Mouse (Mus musculus) liver, embryonic 14.5 days (tissue): ENCODE data around the gene Mast1. TPM values are rescaled to one million over a fixed set of nuclear protein-coding genes. Genes with fewer than 3 reads are reported as not detected.
A peak's percentile ranks its signal among the peaks of the same experiment; 100 is the strongest.

Experiments used
- ATAC-seq: fragments of 200-750 bp; cut with Nextera tagmentation; 2 replicates; pipeline ENCODE4 v1.8.0; 2017; ENCODE audit warnings: moderate number of reproducible peaks, mild to moderate bottlenecking, moderate library complexity; ENCODE audit not compliant: insufficient read depth
- DNase-seq, 3 experiments: peaks; one replicate each; pipeline ENCODE4 v3.0.0-alpha.2; 2012 to 2013; ENCODE audit warnings: low read depth in 3 of 3, low spot score in 3 of 3
- H3K27ac ChIP-seq: fragments of 300-500 bp; sonication (generic); 2 replicates; pipeline ENCODE4 v1.5.1; 2014; ENCODE audit warnings: moderate library complexity, mild to moderate bottlenecking, control low read depth, inconsistent platforms
- H3K27me3 ChIP-seq: fragments of 300-500 bp; sonication (generic); 2 replicates; pipeline ENCODE4 v1.6.1; 2014; ENCODE audit warnings: mild to moderate bottlenecking, low read length, moderate library complexity; ENCODE audit not compliant: control insufficient read depth, insufficient read depth
- H3K36me3 ChIP-seq: fragments of 300-500 bp; sonication (generic); replicated peaks from 2 replicates; pipeline ENCODE4 v1.6.1; 2014; ENCODE audit warnings: low read depth; ENCODE audit not compliant: control insufficient read depth, insufficient read depth
- H3K4me1 ChIP-seq, 2 experiments: fragments of 200-500 bp in 1 of 2; fragments of 300-500 bp in 1 of 2; sonication (generic) in 1 of 2; replicated peaks; 2 replicates each; pipeline ENCODE4 v1.6.1; 2012 to 2014; ENCODE audit warnings: antibody characterized with exemption in 1 of 2, inconsistent platforms in 1 of 2, low read length in 1 of 2; ENCODE audit not compliant: control insufficient read depth in 2 of 2, insufficient read depth in 2 of 2
- H3K4me2 ChIP-seq: fragments of 300-500 bp; sonication (generic); 2 replicates; pipeline ENCODE4 v1.6.1; 2014; ENCODE audit warnings: low read depth, mild to moderate bottlenecking, control low read depth, moderate library complexity
- H3K4me3 ChIP-seq, 2 experiments: fragments of 200-500 bp in 1 of 2; fragments of 300-500 bp in 1 of 2; sonication (generic) in 1 of 2; 2 replicates each; pipeline ENCODE4 v1.5.1; 2012 to 2014; ENCODE audit warnings: low read depth in 2 of 2, low read length in 2 of 2, mild to moderate bottlenecking in 2 of 2, control low read depth in 1 of 2, inconsistent platforms in 1 of 2, moderate library complexity in 1 of 2; ENCODE audit not compliant: insufficient read depth in 1 of 2
- H3K9ac ChIP-seq: fragments of 300-500 bp; sonication (generic); replicated peaks from 2 replicates; pipeline ENCODE4 v1.6.1; 2014; ENCODE audit warnings: mild to moderate bottlenecking, control low read depth, moderate library complexity
- H3K9me3 ChIP-seq: fragments of 300-500 bp; sonication (generic); 2 replicates; pipeline ENCODE4 v1.6.1; 2016; ENCODE audit warnings: low read length, mixed read lengths; ENCODE audit not compliant: control insufficient read depth
- CTCF ChIP-seq: IDR thresholded peaks from 2 replicates; pipeline ENCODE4 v1.5.1; 2016; ENCODE audit warnings: antibody characterized with exemption, low read depth, control low read depth
- EP300 ChIP-seq: IDR thresholded peaks from 2 replicates; pipeline ENCODE4 v1.6.1; 2016; ENCODE audit warnings: antibody characterized with exemption, low read depth
- WGBS: fragments of 180-500 bp; shearing (Covaris S2); extraction: QIAGEN DNeasy Blood & Tissue Kit; methylation state at CpG from one replicate; pipeline ENCODE4 v1.1.7; 2014; ENCODE audit not compliant: insufficient replicate concordance; 5-methylcytosine and 5-hydroxymethylcytosine counted together
- microRNA-seq: library from miRNA; unstranded; fragments of <30 nt; microRNA quantifications from one replicate; pipeline ENCODE4, GENCODE M21; 2016
- polyA plus RNA-seq, 2 experiments: library from polyadenylated mRNA; depleted of rRNA in 1 of 2; stranded (reverse) in 1 of 2; unstranded in 1 of 2; fragments of >200 nt; fragmentation: Nextera tagmentation in 1 of 2; extraction: Ambion mirVana in 1 of 2; gene quantifications; 2 replicates each; pipeline versions ENCODE4 v1.2.1 to v1.2.3; 2012 to 2014

Mast1 gene
- polyA plus RNA-seq, 2 experiments = 0.06 to 0.14 TPM

DNA sequence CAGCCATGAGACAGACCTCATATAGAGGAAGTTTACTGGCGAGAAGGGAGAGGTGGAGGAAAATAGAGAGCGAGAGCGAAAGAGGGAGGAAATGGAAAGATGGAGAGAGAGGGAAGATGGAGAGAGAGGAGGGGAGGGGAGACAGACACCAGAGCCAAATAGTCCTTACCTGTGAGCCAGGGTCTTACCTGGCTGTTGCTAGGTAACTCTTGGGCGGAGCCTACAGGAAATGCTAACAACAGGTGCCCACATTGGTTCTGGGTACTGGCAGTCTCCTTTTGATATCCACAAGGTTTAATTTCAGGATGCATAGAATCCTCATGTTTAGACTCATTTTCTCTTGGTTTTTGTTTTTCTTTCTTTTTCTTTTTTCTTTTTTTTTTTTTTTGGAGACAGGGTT lies 64.1 kb downstream of the Mast1 start:
- TF ChIP-seq EP300 (no peak), CTCF (no peak)
- H3K27me3 ChIP-seq = no peaks in the 10 kb centered on the region
- ATAC-seq (no peak), DNase-seq (no peak)
- peak overlapping the region; percentile 34 to 69; a peak in 3 of 4 replicates for H3K4me3 ChIP-seq
- peaks cover 22 to 25% of the 10 kb centered on the region in 2 experiments for H3K4me1 ChIP-seq
- H3K9ac ChIP-seq = peak overlapping the region; percentile 78; the same call in 1 of the 2 replicates
- peaks cover 13% of the 10 kb centered on the region for H3K36me3 ChIP-seq
- peak overlapping the region; percentile 100 for H3K4me2 ChIP-seq
- no peak overlapping the region for H3K27ac ChIP-seq
- 71% methylated on average over 4 of the region's 4 CpGs for WGBS
- no peaks in the 10 kb centered on the region for H3K9me3 ChIP-seq

DNA sequence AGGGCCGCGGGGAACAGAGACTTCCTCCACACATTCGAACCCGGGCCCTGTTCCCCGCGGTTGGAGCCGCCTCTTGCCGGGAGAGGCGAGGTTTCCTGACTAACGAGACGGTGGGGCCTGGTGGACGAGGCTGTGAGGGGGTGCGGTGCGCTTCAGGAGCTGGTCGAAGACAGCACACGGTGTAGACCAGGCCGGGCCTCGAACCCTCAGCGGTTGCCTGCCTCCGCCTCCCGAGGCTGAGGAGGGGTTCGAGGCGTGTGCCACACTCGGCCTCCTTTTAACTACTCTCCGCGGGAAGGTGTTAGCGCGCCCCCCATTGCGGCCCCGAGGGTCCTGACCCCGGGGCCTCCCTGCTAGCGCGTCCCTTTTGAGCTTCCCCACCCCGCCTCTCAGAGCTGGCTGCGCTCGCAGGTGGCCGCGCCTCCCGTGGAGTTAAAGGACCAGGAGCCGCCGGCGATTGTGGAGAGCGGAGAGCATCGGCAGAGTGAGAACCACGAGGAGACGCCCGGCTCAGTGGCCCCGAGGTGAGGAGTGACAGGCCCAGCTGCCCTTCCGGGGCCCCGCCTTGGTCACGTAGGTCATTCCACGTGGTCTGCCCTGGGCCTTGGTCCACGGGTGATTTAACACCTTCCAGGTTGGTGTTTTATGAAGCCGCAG lies 64.7 kb downstream of the Mast1 start:
- TF ChIP-seq EP300 (no peak), CTCF (no peak)
- H3K27ac ChIP-seq = peak overlapping the region; percentile 81
- WGBS = 3% methylated on average over 52 of the region's 54 CpGs
- peak; percentile 63 for ATAC-seq
- H3K4me1 ChIP-seq = peaks cover 19 to 25% of the 10 kb centered on the region in 2 experiments
- H3K4me3 ChIP-seq = peak overlapping the region; percentile 34 to 69
- H3K9ac ChIP-seq = peak overlapping the region; percentile 78
- H3K9me3 ChIP-seq = no peaks in the 10 kb centered on the region
- H3K27me3 ChIP-seq = no peaks in the 10 kb centered on the region
- no peak for DNase-seq
- peak overlapping the region; percentile 100 for H3K4me2 ChIP-seq
- peaks cover 18% of the 10 kb centered on the region for H3K36me3 ChIP-seq

DNA sequence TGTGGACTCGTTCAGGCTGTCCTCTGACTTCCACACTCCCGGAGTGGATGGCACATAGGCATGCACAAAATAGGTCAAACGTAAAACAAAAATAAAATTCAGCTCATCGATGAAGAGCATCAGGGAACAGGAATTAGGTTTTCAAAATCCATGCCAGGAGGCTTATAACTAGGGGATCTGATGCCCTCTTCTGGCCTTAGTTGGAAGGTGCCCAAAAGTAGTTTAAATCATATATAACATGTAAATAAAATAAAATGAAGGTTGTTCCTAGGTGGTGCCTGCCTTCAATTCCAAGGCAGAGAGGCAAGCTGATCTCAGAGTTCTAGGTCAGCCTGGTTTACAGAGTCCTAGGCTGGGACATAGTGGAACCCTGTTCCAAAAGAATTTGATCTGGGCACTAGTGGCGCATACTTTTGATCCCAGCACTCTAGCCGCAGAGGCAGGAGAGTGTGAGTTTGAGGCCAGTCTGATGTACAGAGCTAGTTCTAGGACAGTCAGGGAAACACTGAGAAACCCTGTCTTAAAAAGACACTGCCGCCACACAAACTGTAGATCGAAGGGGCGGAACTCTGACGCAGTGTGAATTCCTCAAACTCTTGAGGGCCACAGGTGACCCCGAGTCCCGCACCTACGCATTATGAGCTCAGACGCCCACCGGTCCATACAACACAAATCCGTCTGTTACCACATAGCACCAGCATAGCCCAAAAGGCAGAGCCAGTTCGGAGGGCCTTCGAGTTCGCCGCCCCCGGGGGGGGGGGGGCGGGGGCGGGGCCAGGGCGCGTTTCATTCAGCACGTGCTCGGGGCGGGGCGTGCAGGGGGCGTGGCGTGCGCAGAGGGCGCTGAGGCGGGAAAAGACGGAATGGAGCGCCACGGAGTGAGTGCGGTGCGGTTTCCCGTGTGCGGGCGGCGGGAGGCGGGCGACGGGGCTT lies 65.5 kb downstream of the Mast1 start, which contains the start of gene Syce2:
TSS of gene Syce2 (plus strand) at position 736 of the 933 bp plus-strand sequence.
- WGBS = 7% methylated on average over 45 of the region's 46 CpGs
- Histone ChIP-seq H3K36me3 (peaks cover 24% of the 10 kb centered on the region), H3K27ac (peak within 1 kb of the TSS; percentile 81), H3K9ac (peak within 1 kb of the TSS; percentile 78), H3K4me2 (peak within 1 kb of the TSS; percentile 100), H3K4me3 (peak within 1 kb of the TSS; percentile 55 to 69), H3K4me1 (peaks cover 17 to 25% of the 10 kb centered on the region in 2 experiments), H3K9me3 (no peaks in the 10 kb centered on the region), H3K27me3 (no peaks in the 10 kb centered on the region)
- ATAC-seq = peak; percentile 77
- TF ChIP-seq EP300 = no peak
- TF ChIP-seq CTCF = peak; percentile 73
- DNase-seq = peak; percentile 67 to 68 (median 68)

Small RNAs within 50 kb of the gene (microRNA-seq; reads per million reads assigned to microRNA genes)
- gene Gm24197 (not detected), gene Mir7069 (4.2 reads per million, percentile 3 among the genes with 10 or more reads in this experiment)

Other genes with a start within 250 kb of the Mast1 start
Only the 30 nearest of the 31 such genes appear.
- 45.4 and 46.2 TPM in 2 replicates for gene Lyl1, start 235.9 kb downstream of the Mast1 start, polyA plus RNA-seq (2012; rRNA removed)
- gene Lyl1, start 235.9 kb downstream of the Mast1 start, polyA plus RNA-seq (2014; fragmentation: Nextera tagmentation; extraction: Ambion mirVana) = 55.6 and 57.7 TPM in 2 replicates
- 10.9 and 11.9 TPM in 2 replicates for gene G430095P16Rik, start 214.4 kb downstream of the Mast1 start, polyA plus RNA-seq (2012; rRNA removed)
- 8.3 and 10.3 TPM in 2 replicates for gene G430095P16Rik, start 214.4 kb downstream of the Mast1 start, polyA plus RNA-seq (2014; fragmentation: Nextera tagmentation; extraction: Ambion mirVana)
- 1.2 and 1.4 TPM in 2 replicates for gene Nfix, start 137.0 kb downstream of the Mast1 start, polyA plus RNA-seq (2012; rRNA removed)
- gene Nfix, start 137.0 kb downstream of the Mast1 start, polyA plus RNA-seq (2014; fragmentation: Nextera tagmentation; extraction: Ambion mirVana) = 2.5 and 3.1 TPM in 2 replicates
- gene Dand5, start 114.5 kb downstream of the Mast1 start, polyA plus RNA-seq (2012; rRNA removed) = 1.9 TPM in 2 replicates
- gene Dand5, start 114.5 kb downstream of the Mast1 start, polyA plus RNA-seq (2014; fragmentation: Nextera tagmentation; extraction: Ambion mirVana) = 2.5 and 2.7 TPM in 2 replicates
- gene Gadd45gip1, start 105.8 kb downstream of the Mast1 start, polyA plus RNA-seq (2012; rRNA removed) = 24.4 and 31.0 TPM in 2 replicates
- 50.2 and 55.7 TPM in 2 replicates for gene Gadd45gip1, start 105.8 kb downstream of the Mast1 start, polyA plus RNA-seq (2014; fragmentation: Nextera tagmentation; extraction: Ambion mirVana)
- gene Rad23a, start 96.7 kb downstream of the Mast1 start, polyA plus RNA-seq (2012; rRNA removed) = 139 and 184 TPM in 2 replicates
- gene Rad23a, start 96.7 kb downstream of the Mast1 start, polyA plus RNA-seq (2014; fragmentation: Nextera tagmentation; extraction: Ambion mirVana) = 258 and 279 TPM in 2 replicates
- 144 and 262 TPM in 2 replicates for gene Calr, start 90.4 kb downstream of the Mast1 start, polyA plus RNA-seq (2012; rRNA removed)
- 348 and 351 TPM in 2 replicates for gene Calr, start 90.4 kb downstream of the Mast1 start, polyA plus RNA-seq (2014; fragmentation: Nextera tagmentation; extraction: Ambion mirVana)
- 53.5 and 54.8 TPM in 2 replicates for gene Farsa, start 80.4 kb downstream of the Mast1 start, polyA plus RNA-seq (2012; rRNA removed)
- 45.8 and 48.7 TPM in 2 replicates for gene Farsa, start 80.4 kb downstream of the Mast1 start, polyA plus RNA-seq (2014; fragmentation: Nextera tagmentation; extraction: Ambion mirVana)
- 16.7 and 26.4 TPM in 2 replicates for gene Syce2, start 65.2 kb downstream of the Mast1 start, polyA plus RNA-seq (2012; rRNA removed)
- 78.2 and 80.2 TPM in 2 replicates for gene Syce2, start 65.2 kb downstream of the Mast1 start, polyA plus RNA-seq (2014; fragmentation: Nextera tagmentation; extraction: Ambion mirVana)
- 27.1 and 31.4 TPM in 2 replicates for gene Gcdh, start 43.4 kb downstream of the Mast1 start, polyA plus RNA-seq (2012; rRNA removed)
- gene Gcdh, start 43.4 kb downstream of the Mast1 start, polyA plus RNA-seq (2014; fragmentation: Nextera tagmentation; extraction: Ambion mirVana) = 38.9 and 42.7 TPM in 2 replicates
- gene Klf1, start 35.4 kb downstream of the Mast1 start, polyA plus RNA-seq (2012; rRNA removed) = 209 and 251 TPM in 2 replicates
- 522 and 566 TPM in 2 replicates for gene Klf1, start 35.4 kb downstream of the Mast1 start, polyA plus RNA-seq (2014; fragmentation: Nextera tagmentation; extraction: Ambion mirVana)
- 9.6 and 11.0 TPM in 2 replicates for gene Dnase2a, start 28.8 kb downstream of the Mast1 start, polyA plus RNA-seq (2012; rRNA removed)
- gene Dnase2a, start 28.8 kb downstream of the Mast1 start, polyA plus RNA-seq (2014; fragmentation: Nextera tagmentation; extraction: Ambion mirVana) = 8.4 and 8.5 TPM in 2 replicates
- gene Rtbdn, start 9.6 kb upstream of the Mast1 start, polyA plus RNA-seq (2012; rRNA removed) = 0.03 TPM in 1 of 2 replicates, not detected in the other
- gene Rtbdn, start 9.6 kb upstream of the Mast1 start, polyA plus RNA-seq (2014; fragmentation: Nextera tagmentation; extraction: Ambion mirVana) = not detected in 2 replicates
- not detected in 2 replicates for gene Gm49661, start 32.1 kb upstream of the Mast1 start, polyA plus RNA-seq (2012; rRNA removed)
- not detected in 2 replicates for gene Gm49661, start 32.1 kb upstream of the Mast1 start, polyA plus RNA-seq (2014; fragmentation: Nextera tagmentation; extraction: Ambion mirVana)
- 1,117 and 1,155 TPM in 2 replicates for gene Prdx2, start 32.2 kb upstream of the Mast1 start, polyA plus RNA-seq (2012; rRNA removed)
- gene Prdx2, start 32.2 kb upstream of the Mast1 start, polyA plus RNA-seq (2014; fragmentation: Nextera tagmentation; extraction: Ambion mirVana) = 2,207 and 2,282 TPM in 2 replicates
- 49.3 and 56.2 TPM in 2 replicates for gene Rnaseh2a, start 32.4 kb upstream of the Mast1 start, polyA plus RNA-seq (2012; rRNA removed)
- 107 and 125 TPM in 2 replicates for gene Rnaseh2a, start 32.4 kb upstream of the Mast1 start, polyA plus RNA-seq (2014; fragmentation: Nextera tagmentation; extraction: Ambion mirVana)
- 8.3 and 10.5 TPM in 2 replicates for gene Junb, start 41.4 kb upstream of the Mast1 start, polyA plus RNA-seq (2012; rRNA removed)
- 10.5 and 11.2 TPM in 2 replicates for gene Junb, start 41.4 kb upstream of the Mast1 start, polyA plus RNA-seq (2014; fragmentation: Nextera tagmentation; extraction: Ambion mirVana)
- 2.3 and 4.3 TPM in 2 replicates for gene Hook2, start 53.2 kb upstream of the Mast1 start, polyA plus RNA-seq (2012; rRNA removed)
- 3.2 and 4.3 TPM in 2 replicates for gene Hook2, start 53.2 kb upstream of the Mast1 start, polyA plus RNA-seq (2014; fragmentation: Nextera tagmentation; extraction: Ambion mirVana)
- gene Best2, start 77.2 kb upstream of the Mast1 start, polyA plus RNA-seq (2012; rRNA removed) = 0.02 TPM in 1 of 2 replicates, not detected in the other
- gene Best2, start 77.2 kb upstream of the Mast1 start, polyA plus RNA-seq (2014; fragmentation: Nextera tagmentation; extraction: Ambion mirVana) = not detected in 2 replicates
- gene Asna1, start 87.9 kb upstream of the Mast1 start, polyA plus RNA-seq (2012; rRNA removed) = 83.4 and 85.3 TPM in 2 replicates
- 56.9 and 58.8 TPM in 2 replicates for gene Asna1, start 87.9 kb upstream of the Mast1 start, polyA plus RNA-seq (2014; fragmentation: Nextera tagmentation; extraction: Ambion mirVana)
- gene Trir, start 89.5 kb upstream of the Mast1 start, polyA plus RNA-seq (2012; rRNA removed) = 74.0 and 100 TPM in 2 replicates
- gene Trir, start 89.5 kb upstream of the Mast1 start, polyA plus RNA-seq (2014; fragmentation: Nextera tagmentation; extraction: Ambion mirVana) = 84.4 and 89.3 TPM in 2 replicates
- 24.8 and 25.2 TPM in 2 replicates for gene Tnpo2, start 99.6 kb upstream of the Mast1 start, polyA plus RNA-seq (2012; rRNA removed)
- 9.9 and 10.2 TPM in 2 replicates for gene Tnpo2, start 99.6 kb upstream of the Mast1 start, polyA plus RNA-seq (2014; fragmentation: Nextera tagmentation; extraction: Ambion mirVana)
- 8.9 and 13.5 TPM in 2 replicates for gene Fbxw9, start 122.7 kb upstream of the Mast1 start, polyA plus RNA-seq (2012; rRNA removed)
- 5.7 and 6.0 TPM in 2 replicates for gene Fbxw9, start 122.7 kb upstream of the Mast1 start, polyA plus RNA-seq (2014; fragmentation: Nextera tagmentation; extraction: Ambion mirVana)
- gene Gm5741, start 130.6 kb upstream of the Mast1 start, polyA plus RNA-seq (2012; rRNA removed) = 0.29 TPM in 1 of 2 replicates, not detected in the other
- gene Gm5741, start 130.6 kb upstream of the Mast1 start, polyA plus RNA-seq (2014; fragmentation: Nextera tagmentation; extraction: Ambion mirVana) = not detected in 2 replicates
- 19.6 and 21.5 TPM in 2 replicates for gene Dhps, start 134.4 kb upstream of the Mast1 start, polyA plus RNA-seq (2012; rRNA removed)
- 30.9 and 36.4 TPM in 2 replicates for gene Dhps, start 134.4 kb upstream of the Mast1 start, polyA plus RNA-seq (2014; fragmentation: Nextera tagmentation; extraction: Ambion mirVana)
- gene Wdr83os, start 143.4 kb upstream of the Mast1 start, polyA plus RNA-seq (2012; rRNA removed) = 40.6 and 51.8 TPM in 2 replicates
- 61.8 and 71.5 TPM in 2 replicates for gene Wdr83os, start 143.4 kb upstream of the Mast1 start, polyA plus RNA-seq (2014; fragmentation: Nextera tagmentation; extraction: Ambion mirVana)
- 21.2 and 26.0 TPM in 2 replicates for gene Wdr83, start 143.9 kb upstream of the Mast1 start, polyA plus RNA-seq (2012; rRNA removed)
- gene Wdr83, start 143.9 kb upstream of the Mast1 start, polyA plus RNA-seq (2014; fragmentation: Nextera tagmentation; extraction: Ambion mirVana) = 20.1 and 24.4 TPM in 2 replicates
- 15.2 and 19.5 TPM in 2 replicates for gene Man2b1, start 145.9 kb upstream of the Mast1 start, polyA plus RNA-seq (2012; rRNA removed)
- gene Man2b1, start 145.9 kb upstream of the Mast1 start, polyA plus RNA-seq (2014; fragmentation: Nextera tagmentation; extraction: Ambion mirVana) = 17.2 and 20.6 TPM in 2 replicates
- 0.64 and 0.87 TPM in 2 replicates for gene Zfp791, start 185.7 kb upstream of the Mast1 start, polyA plus RNA-seq (2012; rRNA removed)
- gene Zfp791, start 185.7 kb upstream of the Mast1 start, polyA plus RNA-seq (2014; fragmentation: Nextera tagmentation; extraction: Ambion mirVana) = 0.44 and 0.63 TPM in 2 replicates
- not detected in 2 replicates for gene Cks1brt, start 214.6 kb upstream of the Mast1 start, polyA plus RNA-seq (2012; rRNA removed)
- not detected in 2 replicates for gene Cks1brt, start 214.6 kb upstream of the Mast1 start, polyA plus RNA-seq (2014; fragmentation: Nextera tagmentation; extraction: Ambion mirVana)